Mouse (Mus musculus) liver, embryonic 14.5 days (tissue): Measurements from ENCODE around the gene Crybb3.

Source experiments
- CTCF ChIP-seq: IDR thresholded peaks from 2 replicates; pipeline ENCODE4 v1.5.1; 2016; ENCODE audit warnings: antibody characterized with exemption, low read depth, control low read depth
- EP300 ChIP-seq: IDR thresholded peaks from 2 replicates; pipeline ENCODE4 v1.6.1; 2016; ENCODE audit warnings: antibody characterized with exemption, low read depth

- TF ChIP-seq CTCF, result no peak
- no peak for TF ChIP-seq EP300
These were observed 47.0 kb upstream of the Crybb3 start for GRCm38 (mm10) chr5:113128426-113128825.
